Mouse (Mus musculus) layer of hippocampus, adult 9-11 months (tissue): ENCODE measurements around the gene Gm36210.
"Not testable (repeated sequence)": the region's sequence is repeated elsewhere in the genome, so short reads cannot be mapped to it uniquely, and the experiment has no call there.

Source experiments
- DNase-seq: peaks from one replicate; pipeline ENCODE4 v3.0.0; 2022

The Gm36210 gene

DNA sequence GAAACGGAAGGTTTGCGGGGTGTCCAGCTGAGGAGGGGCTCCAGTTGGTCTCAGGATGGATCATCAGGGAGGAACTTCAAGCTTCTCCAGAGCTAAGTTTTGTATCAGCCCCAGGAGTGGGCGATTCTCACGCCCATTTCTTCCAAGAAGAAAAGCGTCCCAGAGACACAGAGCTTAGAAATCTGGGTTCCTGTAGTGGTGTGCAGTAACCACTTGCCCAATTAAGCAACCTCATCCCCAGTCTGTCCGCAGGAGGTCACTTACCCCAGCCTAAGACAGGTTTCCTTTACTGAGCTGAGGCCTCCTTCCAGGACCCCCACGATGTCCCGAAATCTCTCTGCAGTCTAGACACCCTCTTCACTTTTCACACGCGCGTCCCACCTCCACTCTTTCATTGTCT is 29.1 kb downstream of the Gm36210 start:
- DNase-seq, result no peak

DNA sequence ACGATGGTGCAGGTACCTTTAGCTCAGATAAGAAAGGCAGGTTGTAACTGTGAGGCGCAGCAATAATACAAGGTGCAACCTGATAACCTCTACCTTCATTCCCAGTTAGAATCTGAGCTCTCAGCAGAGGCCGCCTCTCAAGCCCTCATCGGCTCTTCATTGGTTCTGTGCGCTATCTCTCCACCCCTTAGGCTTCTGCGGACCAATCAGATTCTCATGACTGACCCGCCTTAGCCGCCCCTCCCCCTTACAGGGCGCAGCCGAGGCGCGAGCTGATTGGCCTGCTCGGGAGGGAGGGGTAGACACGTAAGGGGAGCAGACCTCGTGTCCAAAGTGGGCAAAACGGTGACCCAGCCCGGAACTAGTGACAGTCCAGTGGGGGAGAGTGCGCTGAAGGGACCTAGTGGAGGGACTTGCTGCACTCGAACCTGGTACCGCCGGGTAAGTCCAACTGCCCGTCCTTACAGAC is 29.5 kb downstream of the Gm36210 start, which contains the start of gene Isoc2a:
TSS of gene Isoc2a (plus strand) at position 401 of the 469 bp plus-strand sequence.
- DNase-seq, result peak; percentile 94

DNA sequence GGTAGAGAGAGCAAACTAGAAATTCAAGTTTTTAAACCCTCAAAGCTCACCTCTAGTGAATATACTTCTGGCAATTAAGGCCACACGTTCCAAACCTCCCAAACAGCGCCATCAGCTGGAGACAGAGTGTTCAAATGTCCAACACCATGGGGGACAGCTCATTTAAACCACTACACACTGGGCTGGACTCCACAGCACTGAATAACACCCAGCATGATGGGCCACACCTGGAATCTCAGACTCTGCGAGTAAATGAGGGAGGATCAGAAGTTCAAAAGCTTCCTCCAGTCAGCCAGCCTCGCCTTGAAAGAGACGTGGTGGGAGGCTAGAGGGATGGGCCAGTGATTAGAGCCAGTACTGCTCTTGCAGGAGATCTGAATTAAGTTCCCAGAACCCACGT is 36.2 kb downstream of the Gm36210 start, which contains the start of gene Isoc2b:
TSS of gene Isoc2b (minus strand) at position 126 of the 400 bp plus-strand sequence.
- DNase-seq, result no peak

DNA sequence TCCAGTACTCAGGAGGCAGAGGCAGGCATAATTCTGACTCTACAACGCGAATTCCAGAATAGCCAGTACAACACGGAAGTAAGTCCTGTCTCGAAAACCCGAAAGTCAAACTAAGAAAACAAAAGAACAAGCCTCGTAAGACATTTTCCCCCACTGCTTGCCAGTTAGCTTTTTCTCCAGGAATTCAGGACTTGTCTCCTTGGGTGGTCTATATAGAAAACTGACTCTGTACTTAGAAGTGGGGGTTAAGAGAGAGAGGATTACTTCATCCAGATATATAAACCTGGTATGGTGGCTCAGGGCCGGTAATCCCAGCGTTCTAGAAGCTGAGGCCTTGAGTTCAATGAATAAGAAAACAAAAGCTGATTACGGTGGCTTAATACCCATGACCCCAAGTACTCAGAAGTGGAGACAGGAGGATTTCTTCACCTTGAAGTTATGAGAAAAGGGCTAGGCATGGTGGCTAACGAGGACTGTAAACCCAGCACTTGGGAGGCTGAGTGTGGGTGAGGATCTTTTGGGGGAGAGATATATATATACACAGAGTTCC is 39.6 kb downstream of the Gm36210 start:
- DNase-seq, result no peak

- DNase-seq, result peak; percentile 97
These were observed 40.5 kb downstream of the Gm36210 start for GRCm38 (mm10) chr7:4865579-4866493.

GRCm38 (mm10) chr7:4865090-4865489 is 41.2 kb downstream of the Gm36210 start:
- peak; percentile 27 for DNase-seq

- no peak for DNase-seq
These were observed 42.0 kb downstream of the Gm36210 start for GRCm38 (mm10) chr7:4864130-4864845.

- no peak for DNase-seq
These were observed 42.7 kb downstream of the Gm36210 start for GRCm38 (mm10) chr7:4863541-4864080.

DNA sequence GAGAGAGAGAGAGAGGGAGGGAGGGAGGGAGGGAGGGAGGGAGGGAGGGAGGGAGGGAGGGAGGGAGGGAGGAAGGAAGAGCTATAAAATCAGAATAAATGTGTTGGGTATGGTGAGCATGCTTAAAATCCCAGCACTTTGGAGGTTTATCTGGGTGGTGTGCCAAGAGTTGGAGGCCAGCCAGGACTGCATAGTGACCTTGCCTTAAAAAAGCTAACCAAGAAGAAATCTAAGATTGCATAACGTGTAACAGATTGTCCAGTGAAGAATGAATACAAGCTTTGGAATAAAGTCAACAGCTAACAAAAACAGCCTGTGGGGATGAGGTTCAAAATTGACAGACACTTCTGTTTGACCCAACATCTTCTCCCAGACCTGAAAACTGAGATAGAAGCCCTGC is 43.3 kb downstream of the Gm36210 start:
- DNase-seq, result no peak

- not testable (repeated sequence) for DNase-seq
These were observed 45.4 kb downstream of the Gm36210 start for GRCm38 (mm10) chr7:4860926-4861325.

GRCm38 (mm10) chr7:4859418-4859978 is 46.8 kb downstream of the Gm36210 start:
- DNase-seq, result no peak

GRCm38 (mm10) chr7:4857321-4857720 is 49.0 kb downstream of the Gm36210 start:
- no peak for DNase-seq

DNA sequence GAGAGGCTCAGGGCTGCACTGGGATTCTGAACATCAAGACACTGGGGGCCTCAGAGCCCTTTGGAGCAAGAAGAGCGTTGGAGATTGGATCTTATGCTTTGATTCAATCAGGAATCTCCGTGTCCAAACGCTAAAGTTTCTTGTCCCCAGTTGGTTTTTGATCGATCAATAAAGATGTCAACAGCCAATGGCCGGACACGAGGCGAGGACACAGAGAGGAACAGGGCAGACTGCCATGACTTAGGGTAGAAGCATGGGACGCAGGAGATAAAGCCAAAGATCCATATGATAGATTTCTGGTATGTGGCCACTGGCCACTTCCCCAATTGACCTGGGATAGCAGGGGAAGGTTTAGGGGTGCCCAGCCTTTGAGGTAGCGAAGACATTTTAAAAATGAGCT is 49.8 kb downstream of the Gm36210 start:
- DNase-seq, result no peak

GRCm38 (mm10) chr7:4853613-4854012 is 52.7 kb downstream of the Gm36210 start:
- DNase-seq, result no peak

DNA sequence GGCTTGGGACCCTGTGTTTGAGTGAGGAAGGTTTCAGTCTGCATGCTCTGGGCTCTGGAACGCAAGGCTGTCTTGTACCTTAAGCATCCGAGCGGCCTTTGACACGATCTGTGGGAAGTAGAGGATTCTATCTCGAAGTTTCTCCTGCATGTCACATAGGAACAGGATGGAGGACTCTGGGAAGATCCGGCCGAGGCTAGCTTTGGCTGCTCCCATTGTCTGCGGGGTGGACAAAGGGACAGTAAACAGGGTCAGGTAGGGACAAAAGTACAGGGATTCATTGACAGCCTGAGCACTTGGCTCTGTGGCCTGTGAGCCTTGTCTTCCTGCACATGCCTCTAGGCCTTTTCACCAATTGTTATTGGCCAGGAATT is 55.0 kb downstream of the Gm36210 start:
- no peak for DNase-seq

DNA sequence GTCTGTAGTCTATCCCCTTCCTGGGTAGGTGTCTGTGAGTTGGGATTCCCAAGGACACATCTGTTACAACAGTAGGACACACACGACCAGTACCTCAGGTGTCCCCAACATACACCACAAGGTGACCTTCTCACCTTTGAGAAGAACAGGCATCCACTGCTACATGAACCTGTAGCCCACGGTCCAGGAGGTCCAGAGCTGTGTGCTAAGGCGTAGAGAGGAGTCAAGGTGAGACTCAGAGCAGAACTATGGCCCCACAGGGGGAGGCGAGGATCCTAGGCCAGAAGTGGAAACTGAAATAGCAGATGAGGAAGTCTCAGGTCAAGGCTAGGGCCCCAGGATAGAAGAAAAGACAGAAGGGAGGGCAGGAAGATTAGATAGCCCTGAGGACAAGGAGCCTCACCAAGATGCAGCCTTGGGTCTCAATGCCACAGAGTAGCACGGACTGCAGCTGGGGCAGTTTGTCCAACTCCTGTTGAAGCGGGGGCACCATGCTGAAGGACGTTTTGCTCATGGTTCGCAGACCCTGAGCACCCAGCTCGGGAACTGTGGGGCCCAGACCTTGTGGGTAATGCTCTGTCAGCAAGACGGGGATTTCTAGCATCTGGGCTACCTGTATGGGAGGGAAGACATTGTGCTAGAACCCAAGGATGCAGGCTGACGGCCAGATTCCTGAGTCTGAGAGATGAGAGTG is 55.5 kb downstream of the Gm36210 start:
- DNase-seq, result no peak

GRCm38 (mm10) chr7:4849372-4849771 is 56.9 kb downstream of the Gm36210 start:
- no peak for DNase-seq
